Mouse (Mus musculus) erythroblast, embryonic 14.5 days (primary cell): ENCODE results near the gene Samd4. TPM values are rescaled to one million over a fixed set of nuclear protein-coding genes. Genes with fewer than 3 reads are reported as not detected.

Experiments
- H3K27me3 ChIP-seq: 2 replicates; pipeline ENCODE4 v1.6.1; 2012; ENCODE audit warnings: inconsistent platforms; ENCODE audit not compliant: control insufficient read depth
- H3K36me3 ChIP-seq: 2 replicates; pipeline ENCODE4 v1.6.1; 2012; ENCODE audit warnings: mild to moderate bottlenecking, inconsistent platforms; ENCODE audit not compliant: control insufficient read depth
- H3K4me1 ChIP-seq: 2 replicates; pipeline ENCODE4 v1.6.1; 2012; ENCODE audit warnings: inconsistent platforms; ENCODE audit not compliant: control insufficient read depth
- H3K4me3 ChIP-seq: replicated peaks from 2 replicates; pipeline ENCODE3; 2012; ENCODE audit warnings: moderate library complexity, mild to moderate bottlenecking, inconsistent platforms
- H3K9me3 ChIP-seq: 2 replicates; pipeline ENCODE4 v1.6.1; 2012; ENCODE audit warnings: low read length, inconsistent platforms, mixed read lengths; ENCODE audit not compliant: control insufficient read depth
- GATA1 ChIP-seq: IDR thresholded peaks from 2 replicates; pipeline ENCODE4 v1.6.1; 2012; ENCODE audit warnings: low read length, inconsistent platforms, mixed read lengths
- TAL1 ChIP-seq: IDR thresholded peaks from 3 replicates; pipeline ENCODE4 v1.6.1; 2012; ENCODE audit warnings: low read length, inconsistent platforms, mixed read lengths
- polyA plus RNA-seq: library from polyadenylated mRNA; stranded (reverse); fragments of >175 nt; gene quantifications from 2 replicates; pipeline ENCODE4 v1.2.3, GENCODE M21; 2012

Gene Samd4
- polyA plus RNA-seq, 1 experiment: 0.14 TPM

DNA sequence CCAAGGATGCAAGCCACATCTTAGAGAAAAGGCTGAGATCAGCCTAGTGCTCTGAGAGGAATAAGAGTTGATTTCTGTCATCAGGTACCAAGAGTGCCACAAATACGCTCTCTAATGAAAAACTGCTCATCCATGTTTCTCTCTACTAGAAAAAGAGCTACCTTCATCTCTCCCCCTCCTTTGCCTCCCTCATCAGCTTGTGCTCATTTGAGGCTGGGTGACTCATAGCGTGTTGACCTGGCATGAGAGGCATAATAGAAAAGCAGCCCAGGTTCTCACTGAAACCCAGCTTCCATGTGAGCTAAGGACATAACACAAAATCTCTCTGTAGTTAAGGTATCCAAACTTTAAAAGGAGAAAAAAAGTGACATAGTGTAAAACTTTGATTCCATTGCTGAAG lies 176.3 kb downstream of the Samd4 start:
- H3K4me3 ChIP-seq: no peak overlapping the region
- H3K36me3 ChIP-seq: no peaks in the 10 kb centered on the region
- H3K4me1 ChIP-seq: no peaks in the 10 kb centered on the region
- no peaks in the 10 kb centered on the region; the same call in 1 of the 2 replicates for H3K27me3 ChIP-seq
- no peaks in the 10 kb centered on the region for H3K9me3 ChIP-seq
- TF ChIP-seq GATA1 (no peak), TAL1 (no peak)

DNA sequence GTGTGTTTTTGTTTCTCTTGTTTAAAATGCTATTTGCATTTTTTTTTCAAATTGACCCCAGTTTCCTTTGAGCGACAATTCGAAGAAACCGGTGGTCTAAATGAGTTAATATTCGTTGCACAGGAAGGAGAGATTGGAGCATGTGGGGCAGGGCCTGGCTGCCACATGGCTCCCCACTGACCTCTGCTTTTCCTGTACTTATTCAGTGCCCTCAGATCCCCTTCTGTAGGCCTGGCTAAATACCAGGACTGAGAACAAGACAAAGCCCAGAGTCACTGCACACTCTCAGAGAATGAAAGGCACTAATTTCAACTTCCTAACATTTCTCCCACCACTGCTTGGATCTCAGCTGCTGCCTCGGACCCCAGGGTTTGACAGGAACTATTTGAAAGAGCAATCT lies 182.4 kb downstream of the Samd4 start:
- H3K27me3 ChIP-seq: no peaks in the 10 kb centered on the region; the same call in 1 of the 2 replicates
- no peaks in the 10 kb centered on the region for H3K4me1 ChIP-seq
- no peaks in the 10 kb centered on the region for H3K36me3 ChIP-seq
- H3K4me3 ChIP-seq: no peak overlapping the region
- H3K9me3 ChIP-seq: no peaks in the 10 kb centered on the region
- TF ChIP-seq TAL1 (no peak), GATA1 (no peak)

DNA sequence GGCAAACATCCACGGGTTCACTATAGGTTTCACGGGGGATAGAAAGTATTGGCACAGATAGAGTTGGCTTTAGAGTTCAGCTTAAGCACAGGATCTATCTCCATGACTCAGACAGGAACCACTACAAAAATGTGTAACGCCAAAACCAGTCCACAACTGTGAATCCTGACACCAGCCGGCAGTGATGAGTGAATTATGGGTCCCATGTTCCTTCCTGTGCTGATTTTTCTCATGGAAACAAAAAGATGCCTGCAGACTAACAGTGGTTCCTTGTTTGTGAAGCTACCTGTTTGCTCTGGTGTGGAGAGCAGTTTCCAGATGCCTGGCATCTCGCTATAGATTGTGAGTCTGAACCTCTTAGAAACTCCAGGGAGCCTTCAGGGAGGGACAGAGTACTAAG lies 184.2 kb downstream of the Samd4 start:
- TF ChIP-seq GATA1 (no peak), TAL1 (no peak)
- no peak overlapping the region for H3K4me3 ChIP-seq
- H3K4me1 ChIP-seq: no peaks in the 10 kb centered on the region
- no peaks in the 10 kb centered on the region for H3K9me3 ChIP-seq
- no peaks in the 10 kb centered on the region for H3K36me3 ChIP-seq
- no peaks in the 10 kb centered on the region for H3K27me3 ChIP-seq

DNA sequence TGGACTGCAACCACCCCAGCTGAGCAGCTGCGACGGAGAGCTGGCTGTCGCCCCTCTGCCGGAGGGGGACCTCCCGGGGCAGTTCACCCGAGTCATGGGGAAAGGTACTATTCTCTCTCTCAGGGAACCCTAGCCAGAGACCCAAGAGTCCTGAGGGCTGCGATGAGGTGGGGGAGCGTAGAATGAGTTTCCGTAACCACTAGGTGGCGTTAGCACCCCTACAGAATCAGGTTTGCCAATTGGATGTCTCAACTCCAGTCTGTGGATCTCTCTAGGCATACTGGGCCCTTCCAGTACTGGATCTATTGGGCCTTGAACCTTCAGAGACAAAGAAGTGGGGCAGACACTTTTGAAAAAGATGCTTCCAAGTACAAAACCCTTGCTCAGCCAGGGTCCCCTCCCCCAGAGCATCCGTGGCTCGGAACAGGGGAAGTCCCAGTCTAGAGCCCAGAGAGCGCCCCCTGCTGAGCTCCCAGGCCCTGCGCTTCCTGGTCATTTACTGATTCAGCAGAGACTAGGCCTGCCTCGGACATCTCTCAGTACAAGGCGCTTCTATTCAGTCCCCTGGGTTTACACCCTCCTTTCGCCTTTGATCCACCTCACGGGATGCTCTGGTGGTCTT lies 191.5 kb downstream of the Samd4 start:
- Histone ChIP-seq H3K27me3 (no peaks in the 10 kb centered on the region), H3K4me3 (no peak overlapping the region), H3K36me3 (no peaks in the 10 kb centered on the region), H3K9me3 (no peaks in the 10 kb centered on the region), H3K4me1 (no peaks in the 10 kb centered on the region)
- no peak for TF ChIP-seq GATA1
- TF ChIP-seq TAL1: no peak

DNA sequence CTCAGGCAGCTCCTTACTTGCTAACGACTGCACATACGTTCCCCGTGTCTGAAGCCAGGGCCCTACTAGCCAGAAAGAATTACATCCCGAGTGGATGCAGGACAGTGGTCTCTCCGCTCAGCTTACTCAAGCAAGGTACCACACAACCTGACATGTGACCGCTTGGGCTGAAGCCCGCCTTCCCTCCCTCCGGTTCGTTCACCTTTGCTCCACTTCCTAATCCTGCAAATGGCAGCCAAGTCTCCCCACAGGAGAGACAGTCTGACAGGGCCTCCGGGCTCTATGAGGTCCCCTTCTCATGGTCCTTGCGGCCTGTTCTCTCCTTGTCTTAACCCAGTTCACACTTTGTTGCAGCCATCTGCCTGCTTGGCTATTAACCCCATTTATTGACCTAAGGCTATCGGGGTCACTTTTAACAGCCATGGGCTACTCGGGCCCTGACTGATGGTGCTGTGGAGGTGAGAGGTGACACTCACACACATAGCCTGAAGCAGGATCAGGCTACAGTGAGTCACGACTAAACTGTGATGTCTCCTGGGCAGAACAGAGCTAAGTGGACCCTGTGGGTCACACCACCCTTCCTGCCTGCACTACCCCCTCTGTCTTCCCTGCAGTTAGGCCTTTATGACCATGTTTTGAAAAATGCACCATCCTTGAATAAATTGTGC lies 192.5 kb downstream of the Samd4 start:
- no peak for TF ChIP-seq GATA1
- Histone ChIP-seq H3K9me3 (no peaks in the 10 kb centered on the region), H3K4me3 (no peak overlapping the region), H3K27me3 (no peaks in the 10 kb centered on the region), H3K36me3 (no peaks in the 10 kb centered on the region), H3K4me1 (no peaks in the 10 kb centered on the region)

DNA sequence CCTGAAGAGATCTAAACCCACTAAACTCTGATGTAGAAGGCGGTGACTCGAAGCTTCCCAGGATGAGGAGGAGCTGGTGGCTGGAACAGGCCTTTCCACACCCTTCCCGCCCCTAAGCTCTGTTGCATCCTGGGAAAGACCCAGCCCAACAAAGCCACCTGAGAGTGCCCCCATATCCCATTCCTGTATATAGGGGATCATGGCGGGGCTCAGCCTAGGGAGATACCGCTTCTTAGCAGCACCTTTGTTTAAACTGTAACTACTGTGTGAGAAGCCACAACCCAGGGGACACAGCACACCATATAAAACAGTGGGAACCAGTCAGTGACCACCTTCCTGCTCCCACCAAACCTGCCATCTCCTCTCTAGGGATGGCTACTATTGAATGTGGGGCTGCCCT lies 193.2 kb downstream of the Samd4 start:
- no peaks in the 10 kb centered on the region for H3K36me3 ChIP-seq
- TF ChIP-seq TAL1 (no peak), GATA1 (no peak)
- H3K9me3 ChIP-seq: no peaks in the 10 kb centered on the region
- H3K4me1 ChIP-seq: no peaks in the 10 kb centered on the region
- H3K4me3 ChIP-seq: no peak overlapping the region
- H3K27me3 ChIP-seq: no peaks in the 10 kb centered on the region

DNA sequence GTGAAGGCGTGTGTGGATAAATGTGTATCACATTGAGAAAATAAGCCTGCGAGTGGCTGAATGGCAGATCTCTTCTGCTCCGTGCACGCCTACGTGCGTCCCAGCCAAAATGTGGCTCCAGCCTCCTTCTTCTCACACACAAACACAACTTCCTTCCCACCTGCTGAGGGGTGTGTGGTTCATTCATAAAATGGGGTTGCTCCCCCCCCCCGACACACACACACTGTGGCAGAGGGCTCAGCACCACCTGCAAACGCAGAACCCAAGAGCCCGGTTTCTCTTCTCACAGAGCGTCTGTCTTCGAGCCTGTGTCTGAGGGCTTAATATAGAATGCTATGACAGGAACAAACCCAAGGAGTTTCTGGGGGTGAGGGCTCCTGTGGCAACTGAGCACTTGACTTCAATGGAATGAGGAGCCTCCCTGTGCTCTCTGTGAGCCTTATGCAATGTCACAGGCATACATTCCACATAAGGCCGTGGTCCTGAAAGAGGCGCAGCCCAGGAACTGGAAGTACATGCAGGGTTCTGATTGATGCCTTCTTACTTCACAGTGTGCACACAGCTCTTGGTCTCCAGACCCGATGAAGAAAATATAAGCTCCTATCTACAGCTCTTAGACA lies 194.4 kb downstream of the Samd4 start:
- Histone ChIP-seq H3K4me1 (no peaks in the 10 kb centered on the region), H3K9me3 (no peaks in the 10 kb centered on the region), H3K27me3 (no peaks in the 10 kb centered on the region)

DNA sequence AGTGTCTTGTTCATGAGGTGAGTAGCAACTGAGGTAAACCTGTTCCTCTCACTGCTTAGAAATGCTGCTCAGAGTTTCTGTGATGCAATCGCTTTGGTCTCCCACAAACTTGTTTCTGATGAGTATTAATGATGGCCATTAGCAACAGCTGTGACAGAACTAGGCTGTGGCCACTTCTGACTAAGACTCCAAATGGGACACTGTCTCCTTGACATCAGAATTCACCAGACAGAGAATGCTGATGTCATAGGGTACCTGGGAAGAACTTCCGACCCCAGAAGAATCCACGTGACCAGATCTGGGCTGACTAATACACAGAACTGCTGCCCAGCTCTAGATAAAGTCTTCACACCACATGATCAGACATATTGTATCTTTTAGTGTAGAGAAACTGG lies 194.9 kb downstream of the Samd4 start:
- no peak for TF ChIP-seq GATA1
- no peak for TF ChIP-seq TAL1
- Histone ChIP-seq H3K36me3 (no peaks in the 10 kb centered on the region), H3K9me3 (no peaks in the 10 kb centered on the region), H3K4me3 (no peak overlapping the region), H3K27me3 (no peaks in the 10 kb centered on the region), H3K4me1 (no peaks in the 10 kb centered on the region)

More for the DNA sequence above, 194.4 kb downstream of the Samd4 start:
- TF ChIP-seq TAL1 (no peak), GATA1 (no peak)
- no peak overlapping the region for H3K4me3 ChIP-seq
- H3K36me3 ChIP-seq: no peaks in the 10 kb centered on the region

DNA sequence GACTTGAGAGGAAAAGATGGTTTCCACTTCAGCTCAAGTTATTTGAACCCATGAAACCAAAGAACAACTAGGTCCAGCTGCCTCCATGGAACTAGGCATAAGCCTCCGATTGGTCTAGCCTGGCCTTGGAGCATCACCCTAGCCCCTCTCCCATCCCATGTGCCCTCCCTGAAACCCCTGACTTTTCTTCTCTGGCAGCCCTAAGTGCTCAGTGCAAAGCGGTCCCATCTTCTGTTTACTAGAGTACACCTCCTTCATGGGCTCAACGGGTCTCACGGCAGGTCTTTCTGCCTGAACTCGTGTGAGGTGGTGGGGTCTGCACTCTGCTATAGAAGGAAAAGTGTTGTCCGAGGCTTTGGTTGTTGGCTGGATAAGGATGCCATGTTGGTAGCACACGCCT lies 197.3 kb downstream of the Samd4 start:
- Histone ChIP-seq H3K27me3 (peaks cover 3% of the 10 kb centered on the region; the same call in 1 of the 2 replicates), H3K36me3 (no peaks in the 10 kb centered on the region), H3K9me3 (no peaks in the 10 kb centered on the region), H3K4me1 (no peaks in the 10 kb centered on the region), H3K4me3 (no peak overlapping the region)
- TF ChIP-seq GATA1 (no peak), TAL1 (no peak)
